Mouse (Mus musculus) testis, adult 2 months (tissue): ENCODE measurements at regions not wholly inside any gene's neighbourhood (a gene's known extent, or its start where the extent isn't known, plus 50 kb on each side); places are given as distances from the start of the nearest gene placed in this dataset.

Experiments used
- H3K27ac ChIP-seq: fragments of 200-500 bp; 2 replicates; pipeline ENCODE4 v1.5.1; 2012; ENCODE audit warnings: low read depth, low read length; ENCODE audit not compliant: control insufficient read depth, insufficient read depth
- H3K27me3 ChIP-seq: fragments of 200-500 bp; 2 replicates; pipeline ENCODE4 v1.6.1; 2012; ENCODE audit warnings: mild to moderate bottlenecking, low read length, moderate library complexity; ENCODE audit not compliant: control insufficient read depth, insufficient read depth
- H3K36me3 ChIP-seq: fragments of 200-500 bp; 2 replicates; pipeline ENCODE4 v1.6.1; 2012; ENCODE audit warnings: mild to moderate bottlenecking, low read length; ENCODE audit not compliant: control insufficient read depth, insufficient read depth
- H3K4me1 ChIP-seq: fragments of 200-500 bp; 2 replicates; pipeline ENCODE4 v1.6.1; 2012; ENCODE audit warnings: low read length; ENCODE audit not compliant: control insufficient read depth, insufficient read depth
- H3K4me3 ChIP-seq: fragments of 200-500 bp; 2 replicates; pipeline ENCODE4 v1.5.1; 2012; ENCODE audit warnings: low read depth, mild to moderate bottlenecking, low read length, moderate library complexity, mixed read lengths; ENCODE audit not compliant: control insufficient read depth
- CTCF ChIP-seq: fragments of 200-500 bp; IDR thresholded peaks from 2 replicates; pipeline ENCODE4 v1.5.1; 2012; ENCODE audit warnings: low read depth, mild to moderate bottlenecking, inconsistent platforms, low read length, moderate library complexity; ENCODE audit not compliant: control insufficient read depth, insufficient read depth, insufficient replicate concordance
- POLR2A ChIP-seq: fragments of 200-500 bp; IDR thresholded peaks from 2 replicates; pipeline ENCODE4 v1.6.1; 2012; ENCODE audit warnings: low read depth, mild to moderate bottlenecking, inconsistent platforms, low read length, moderate library complexity; ENCODE audit not compliant: control insufficient read depth

- no peak for TF ChIP-seq POLR2A
- no peak for TF ChIP-seq CTCF
- no peaks in the 10 kb centered on the region for H3K36me3 ChIP-seq
- no peak overlapping the region for H3K27ac ChIP-seq
- H3K27me3 ChIP-seq: no peaks in the 10 kb centered on the region
- H3K4me1 ChIP-seq: peaks cover 8% of the 10 kb centered on the region
- H3K4me3 ChIP-seq: no peak overlapping the region
Observed at GRCm38 (mm10) chr17:80825971-80826730, 97.9 kb upstream of the Map4k3 start.

GRCm38 (mm10) chr17:80825518-80825901, 97.2 kb upstream of the Map4k3 start:
- H3K4me1 ChIP-seq: peaks cover 8% of the 10 kb centered on the region
- H3K4me3 ChIP-seq: no peak overlapping the region
- TF ChIP-seq CTCF (no peak), POLR2A (no peak)
- H3K36me3 ChIP-seq: no peaks in the 10 kb centered on the region
- 0 out of 2 replicates have a peak overlapping the region, but pooled peaks have one; percentile 39 for H3K27ac ChIP-seq
- H3K27me3 ChIP-seq: no peaks in the 10 kb centered on the region

GRCm38 (mm10) chr17:80824826-80825517, 96.7 kb upstream of the Map4k3 start:
- TF ChIP-seq POLR2A (no peak), CTCF (no peak)
- Histone ChIP-seq H3K27ac (0 out of 2 replicates have a peak overlapping the region, but pooled peaks have one; percentile 39), H3K4me3 (no peak overlapping the region), H3K27me3 (no peaks in the 10 kb centered on the region), H3K4me1 (peaks cover 8% of the 10 kb centered on the region), H3K36me3 (no peaks in the 10 kb centered on the region)

GRCm38 (mm10) chr17:80824261-80824660, 96.0 kb upstream of the Map4k3 start:
- no peaks in the 10 kb centered on the region for H3K36me3 ChIP-seq
- no peak overlapping the region for H3K27ac ChIP-seq
- TF ChIP-seq CTCF (no peak), POLR2A (no peak)
- peaks cover 8% of the 10 kb centered on the region for H3K4me1 ChIP-seq
- H3K27me3 ChIP-seq: no peaks in the 10 kb centered on the region
- H3K4me3 ChIP-seq: no peak overlapping the region

- Histone ChIP-seq H3K4me1 (peaks cover 5% of the 10 kb centered on the region), H3K36me3 (no peaks in the 10 kb centered on the region), H3K27me3 (no peaks in the 10 kb centered on the region), H3K4me3 (no peak overlapping the region), H3K27ac (no peak overlapping the region)
- TF ChIP-seq CTCF (no peak), POLR2A (no peak)
Observed at GRCm38 (mm10) chr17:80820888-80821287, 92.6 kb upstream of the Map4k3 start.

- Histone ChIP-seq H3K27ac (no peak overlapping the region), H3K27me3 (no peaks in the 10 kb centered on the region), H3K36me3 (no peaks in the 10 kb centered on the region), H3K4me1 (peaks cover 2% of the 10 kb centered on the region), H3K4me3 (no peak overlapping the region)
- TF ChIP-seq POLR2A (no peak), CTCF (no peak)
Observed at GRCm38 (mm10) chr17:80818477-80819028, 90.3 kb upstream of the Map4k3 start.

- TF ChIP-seq POLR2A (no peak), CTCF (peak; percentile 61; the same call in 1 of the 2 replicates)
- H3K27me3 ChIP-seq: no peaks in the 10 kb centered on the region
- no peak overlapping the region for H3K4me3 ChIP-seq
Observed at GRCm38 (mm10) chr17:80815747-80816146, 87.5 kb upstream of the Map4k3 start.

More at GRCm38 (mm10) chr17:80815747-80816146, 87.5 kb upstream of the Map4k3 start:
- peaks cover 2% of the 10 kb centered on the region for H3K4me1 ChIP-seq
- no peaks in the 10 kb centered on the region for H3K36me3 ChIP-seq
- no peak overlapping the region for H3K27ac ChIP-seq
